Mouse (Mus musculus) bone marrow, adult 2 months (tissue): ENCODE measurements around the gene Sec22b.

Experiments
- CTCF ChIP-seq: fragments of 200-500 bp; IDR thresholded peaks from 2 replicates; pipeline ENCODE4 v1.5.1; 2011; ENCODE audit warnings: low read length, control low read depth; ENCODE audit not compliant: control insufficient read depth, insufficient read depth
- POLR2A ChIP-seq: fragments of 200-500 bp; IDR thresholded peaks from 2 replicates; pipeline ENCODE4 v1.6.1; 2011; ENCODE audit warnings: low read depth, mild to moderate bottlenecking, control low read depth, low read length, borderline replicate concordance; ENCODE audit not compliant: control insufficient read depth

DNA sequence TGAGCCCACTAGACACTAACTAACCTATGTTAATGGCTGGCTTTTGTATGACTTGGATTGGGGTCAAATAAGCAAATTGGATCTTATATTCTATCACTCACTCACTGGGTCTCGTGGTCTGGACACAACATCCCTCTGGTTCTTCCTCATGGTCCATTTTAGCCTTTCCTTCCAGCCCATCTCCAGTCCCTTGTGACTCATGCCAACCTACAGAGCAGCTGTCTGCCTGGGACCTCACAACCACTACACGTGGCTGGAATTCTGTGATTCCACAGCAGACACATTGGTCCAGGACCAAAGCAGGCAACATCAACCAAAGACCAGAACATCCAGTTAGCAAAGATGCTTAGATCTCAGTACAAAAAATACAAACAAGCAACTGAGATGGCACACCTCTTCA is 24.3 kb downstream of the Sec22b start:
- TF ChIP-seq POLR2A = no peak
- no peak for TF ChIP-seq CTCF
